Mouse (Mus musculus) liver, embryonic 18 days (tissue): ENCODE results near the gene Mex3b. TPM values are rescaled to one million over a fixed set of nuclear protein-coding genes. Genes with fewer than 3 reads are reported as not detected.

ENCODE experiments used
- polyA plus RNA-seq: library from polyadenylated mRNA; depleted of rRNA; stranded (reverse); fragments of >200 nt; gene quantifications from 2 replicates; pipeline ENCODE4 v1.2.3, GENCODE M21; 2012; rRNA removed

Mex3b gene
- 1.2 and 1.3 TPM in 2 replicates for polyA plus RNA-seq

GRCm38 (mm10) chr7:82867271-82868121 lies at the start of gene Mex3b:
TSS of gene Mex3b (plus strand) at chr7:82867333.

Other genes starting within 250 kb of the Mex3b start
- gene Saxo2, start 218.8 kb upstream of the Mex3b start, polyA plus RNA-seq = 0.32 and 0.36 TPM in 2 replicates
- gene Efl1, start 218.7 kb upstream of the Mex3b start, polyA plus RNA-seq = 2.9 and 3.3 TPM in 2 replicates